Mouse (Mus musculus): ENCODE results near the gene 1700003E16Rik. TPM values are rescaled to one million over a fixed set of nuclear protein-coding genes. Genes with fewer than 3 reads are reported as not detected.

1700003E16Rik gene
- polyA plus RNA-seq, 1 experiment from 2014 or later, result 8.2 TPM

- WGBS, result 89% methylated on average over 9 of the region's 9 CpGs
- no peak for ATAC-seq (ENCODE audit: low FRiP score)
Measured at GRCm38 (mm10) chr6:83132176-83132919, 23.9 kb upstream of the 1700003E16Rik start.

DNA sequence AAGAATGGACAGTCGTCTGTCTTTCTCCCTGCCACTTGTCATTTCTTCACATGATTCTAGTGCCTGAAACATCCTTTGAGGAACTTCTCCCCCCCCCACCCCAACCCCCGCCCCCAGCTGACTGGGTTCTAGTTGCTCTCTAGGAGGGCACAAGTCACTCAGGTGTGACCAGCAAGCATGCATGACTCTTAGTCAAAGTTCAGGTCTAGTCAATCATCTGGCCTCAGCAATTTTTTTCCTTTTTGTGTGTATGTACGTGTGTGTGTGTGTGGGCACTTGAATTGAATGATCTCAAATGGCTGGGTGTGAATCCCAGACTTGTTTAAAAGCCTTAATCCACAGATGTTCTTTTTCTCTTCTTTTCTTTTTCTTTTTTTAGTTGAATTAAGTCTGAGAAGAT lies 22.0 kb upstream of the 1700003E16Rik start:
- 71% methylated on average over 3 of the region's 3 CpGs for WGBS
- no peak for ATAC-seq (ENCODE audit: low FRiP score)
- no peaks in the 10 kb centered on the region for H3K9me3 ChIP-seq (replicated peaks)
- no peak overlapping the region for H3K4me3 ChIP-seq (replicated peaks)
- H3K9ac ChIP-seq (replicated peaks), result no peak overlapping the region
- H3K4me2 ChIP-seq, result no peak overlapping the region
- H3K4me1 ChIP-seq, result peaks cover 32% of the 10 kb centered on the region
- peaks cover 11% of the 10 kb centered on the region for H3K27me3 ChIP-seq (replicated peaks)
- no peak overlapping the region for H3K27ac ChIP-seq (replicated peaks)
- H3K36me3 ChIP-seq, result no peaks in the 10 kb centered on the region

More at GRCm38 (mm10) chr6:83132176-83132919, 23.9 kb upstream of the 1700003E16Rik start:
- H3K27ac ChIP-seq (replicated peaks), result no peak overlapping the region
- no peak overlapping the region for H3K9ac ChIP-seq (replicated peaks)
- H3K9me3 ChIP-seq (replicated peaks), result no peaks in the 10 kb centered on the region
- H3K4me3 ChIP-seq (replicated peaks), result no peak overlapping the region
- no peaks in the 10 kb centered on the region for H3K36me3 ChIP-seq
- no peak overlapping the region for H3K4me2 ChIP-seq
- peaks cover 15% of the 10 kb centered on the region for H3K4me1 ChIP-seq
- H3K27me3 ChIP-seq (replicated peaks), result peaks cover 11% of the 10 kb centered on the region

GRCm38 (mm10) chr6:83134951-83135513 lies 21.2 kb upstream of the 1700003E16Rik start, which contains the start of gene Rtkn:
Gene Rtkn (plus strand): TSS chr6:83135463.
- WGBS, result 59% methylated on average over 7 of the region's 7 CpGs
- H3K27ac ChIP-seq (replicated peaks), result peak within 1 kb of the TSS; percentile 81; the same call in 1 of the 2 replicates
- H3K9me3 ChIP-seq (replicated peaks), result no peaks in the 10 kb centered on the region
- H3K4me1 ChIP-seq, result peaks cover 39% of the 10 kb centered on the region
- no peaks in the 10 kb centered on the region for H3K36me3 ChIP-seq
- peak within 1 kb of the TSS; percentile 27; the same call in 1 of the 2 replicates for H3K9ac ChIP-seq (replicated peaks)
- peak within 1 kb of the TSS; percentile 47 for H3K4me2 ChIP-seq
- peak within 1 kb of the TSS; percentile 29 for H3K4me3 ChIP-seq (replicated peaks)
- peaks cover 11% of the 10 kb centered on the region for H3K27me3 ChIP-seq (replicated peaks)
- ATAC-seq (ENCODE audit: low FRiP score), result no peak

GRCm38 (mm10) chr6:83135571-83136161 lies 20.5 kb upstream of the 1700003E16Rik start:
- 7% methylated on average over 37 of the region's 37 CpGs for WGBS
- ATAC-seq (ENCODE audit: low FRiP score), result no peak
- Histone ChIP-seq H3K9me3 (replicated peaks) (no peaks in the 10 kb centered on the region), H3K36me3 (no peaks in the 10 kb centered on the region), H3K27ac (replicated peaks) (peak overlapping the region; percentile 81; the same call in 1 of the 2 replicates), H3K4me1 (peaks cover 42% of the 10 kb centered on the region), H3K27me3 (replicated peaks) (peaks cover 11% of the 10 kb centered on the region), H3K4me2 (peak overlapping the region; percentile 47), H3K9ac (replicated peaks) (peak overlapping the region; percentile 27; the same call in 1 of the 2 replicates), H3K4me3 (replicated peaks) (peak overlapping the region; percentile 29)

- peak overlapping the region; percentile 81 for H3K27ac ChIP-seq (replicated peaks)
- no peaks in the 10 kb centered on the region for H3K36me3 ChIP-seq
- peaks cover 11% of the 10 kb centered on the region for H3K27me3 ChIP-seq (replicated peaks)
- peaks cover 42% of the 10 kb centered on the region for H3K4me1 ChIP-seq
- peak overlapping the region; percentile 47 for H3K4me2 ChIP-seq
- H3K9ac ChIP-seq (replicated peaks), result peak overlapping the region; percentile 27; the same call in 1 of the 2 replicates
- peak overlapping the region; percentile 29 for H3K4me3 ChIP-seq (replicated peaks)
- ATAC-seq (ENCODE audit: low FRiP score), result no peak; the same call in 1 of the 2 replicates
- 24% methylated on average over 5 of the region's 5 CpGs for WGBS
- H3K9me3 ChIP-seq (replicated peaks), result no peaks in the 10 kb centered on the region
Measured at GRCm38 (mm10) chr6:83136291-83136880, 19.8 kb upstream of the 1700003E16Rik start.

- ATAC-seq (ENCODE audit: low FRiP score), result peak; percentile 56
- Histone ChIP-seq H3K9me3 (replicated peaks) (no peaks in the 10 kb centered on the region), H3K4me1 (peaks cover 45% of the 10 kb centered on the region), H3K27me3 (replicated peaks) (peaks cover 11% of the 10 kb centered on the region; the same call in 1 of the 2 replicates), H3K9ac (replicated peaks) (peak overlapping the region; percentile 31), H3K27ac (replicated peaks) (peak overlapping the region; percentile 81), H3K4me2 (peak overlapping the region; percentile 47), H3K36me3 (no peaks in the 10 kb centered on the region), H3K4me3 (replicated peaks) (peak overlapping the region; percentile 29)
- WGBS, result 1% methylated on average over 26 of the region's 26 CpGs
Measured at GRCm38 (mm10) chr6:83136881-83137575, 19.2 kb upstream of the 1700003E16Rik start.

GRCm38 (mm10) chr6:83137576-83137950 lies 18.6 kb upstream of the 1700003E16Rik start:
- H3K27ac ChIP-seq (replicated peaks), result peak overlapping the region; percentile 81
- no peaks in the 10 kb centered on the region for H3K36me3 ChIP-seq
- WGBS, result under 1% methylated on average over 12 of the region's 12 CpGs
- H3K9me3 ChIP-seq (replicated peaks), result no peaks in the 10 kb centered on the region
- H3K9ac ChIP-seq (replicated peaks), result peak overlapping the region; percentile 31
- H3K4me1 ChIP-seq, result peaks cover 50% of the 10 kb centered on the region
- peak overlapping the region; percentile 47 for H3K4me2 ChIP-seq
- peaks cover 11% of the 10 kb centered on the region; the same call in 1 of the 2 replicates for H3K27me3 ChIP-seq (replicated peaks)
- H3K4me3 ChIP-seq (replicated peaks), result peak overlapping the region; percentile 29
- peak; percentile 51 for ATAC-seq (ENCODE audit: low FRiP score)

DNA sequence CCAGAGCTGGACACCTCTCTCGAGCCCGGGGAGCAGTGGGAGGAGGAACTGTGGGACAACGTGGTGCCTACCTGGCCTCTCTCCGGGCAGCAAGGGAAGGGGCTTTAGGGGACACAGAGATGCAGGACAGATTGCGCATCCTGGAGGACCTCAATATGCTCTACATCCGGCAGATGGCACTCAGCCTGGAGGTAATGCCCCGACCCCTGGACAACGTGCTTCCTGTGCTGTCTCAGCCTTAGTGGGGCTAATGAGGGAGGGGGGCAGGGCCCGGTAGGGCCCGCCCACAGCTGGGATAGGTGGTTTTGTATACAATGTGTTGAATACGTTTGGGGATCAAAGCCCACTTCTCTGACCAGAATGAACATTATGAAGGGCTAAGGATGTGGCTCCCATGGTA lies 18.1 kb upstream of the 1700003E16Rik start:
- Histone ChIP-seq H3K9ac (replicated peaks) (peak overlapping the region; percentile 31), H3K9me3 (replicated peaks) (no peaks in the 10 kb centered on the region), H3K27me3 (replicated peaks) (peaks cover 11% of the 10 kb centered on the region; the same call in 1 of the 2 replicates), H3K27ac (replicated peaks) (peak overlapping the region; percentile 81), H3K36me3 (no peaks in the 10 kb centered on the region), H3K4me1 (peaks cover 55% of the 10 kb centered on the region), H3K4me3 (replicated peaks) (peak overlapping the region; percentile 29), H3K4me2 (peak overlapping the region; percentile 47)
- 0% methylated on average over 11 of the region's 11 CpGs for WGBS
- ATAC-seq (ENCODE audit: low FRiP score), result peak; percentile 26

DNA sequence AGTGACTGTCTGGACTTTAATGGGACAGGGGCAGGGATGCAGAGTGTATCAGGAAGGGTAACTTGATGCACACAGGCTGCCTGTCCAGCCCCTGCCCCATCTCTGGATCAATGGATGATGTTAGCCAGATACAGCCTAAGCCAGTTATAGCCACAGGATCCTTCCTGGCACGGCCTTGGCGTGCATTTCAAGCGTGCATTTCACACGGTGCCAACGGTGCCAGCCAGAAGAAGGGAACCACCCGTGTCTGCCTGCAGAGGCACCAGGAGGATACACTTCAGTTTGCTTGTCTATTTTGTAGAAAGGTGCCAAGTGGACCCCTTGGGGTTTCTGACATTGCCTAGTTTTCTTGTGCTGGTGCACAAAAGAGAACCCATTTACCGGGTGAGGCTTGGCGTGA lies 16.2 kb upstream of the 1700003E16Rik start:
- no peak for ATAC-seq (ENCODE audit: low FRiP score)
- H3K4me1 ChIP-seq, result peaks cover 56% of the 10 kb centered on the region

GRCm38 (mm10) chr6:83141636-83142035 lies 14.6 kb upstream of the 1700003E16Rik start:
- Histone ChIP-seq H3K9ac (replicated peaks) (peak overlapping the region; percentile 57), H3K27me3 (replicated peaks) (0 out of 2 replicates have a peak, but pooled peaks cover under 1% of the 10 kb centered on the region), H3K4me3 (replicated peaks) (peak overlapping the region; percentile 41), H3K36me3 (0 out of 2 replicates have a peak, but pooled peaks cover under 1% of the 10 kb centered on the region), H3K4me1 (peaks cover 48% of the 10 kb centered on the region), H3K9me3 (replicated peaks) (no peaks in the 10 kb centered on the region), H3K4me2 (peak overlapping the region; percentile 80), H3K27ac (replicated peaks) (0 out of 2 replicates have a peak overlapping the region, but pooled peaks have one; percentile 1)
- 39% methylated on average over 4 of the region's 4 CpGs for WGBS
- ATAC-seq (ENCODE audit: low FRiP score), result 0 out of 2 replicates have a peak, but pooled peaks have one; percentile 3

More for the DNA sequence above, 16.2 kb upstream of the 1700003E16Rik start:
- no peaks in the 10 kb centered on the region for H3K36me3 ChIP-seq
- H3K27me3 ChIP-seq (replicated peaks), result peaks cover 11% of the 10 kb centered on the region; the same call in 1 of the 2 replicates
- WGBS, result 77% methylated on average over 8 of the region's 8 CpGs
- no peak overlapping the region for H3K4me3 ChIP-seq (replicated peaks)
- H3K4me2 ChIP-seq, result no peak overlapping the region
- H3K9ac ChIP-seq (replicated peaks), result no peak overlapping the region
- H3K27ac ChIP-seq (replicated peaks), result no peak overlapping the region
- no peaks in the 10 kb centered on the region for H3K9me3 ChIP-seq (replicated peaks)

Measured in neural tube, embryonic 15.5 days (tissue).